Mouse (Mus musculus): ENCODE measurements around the gene Ezr.

DNA sequence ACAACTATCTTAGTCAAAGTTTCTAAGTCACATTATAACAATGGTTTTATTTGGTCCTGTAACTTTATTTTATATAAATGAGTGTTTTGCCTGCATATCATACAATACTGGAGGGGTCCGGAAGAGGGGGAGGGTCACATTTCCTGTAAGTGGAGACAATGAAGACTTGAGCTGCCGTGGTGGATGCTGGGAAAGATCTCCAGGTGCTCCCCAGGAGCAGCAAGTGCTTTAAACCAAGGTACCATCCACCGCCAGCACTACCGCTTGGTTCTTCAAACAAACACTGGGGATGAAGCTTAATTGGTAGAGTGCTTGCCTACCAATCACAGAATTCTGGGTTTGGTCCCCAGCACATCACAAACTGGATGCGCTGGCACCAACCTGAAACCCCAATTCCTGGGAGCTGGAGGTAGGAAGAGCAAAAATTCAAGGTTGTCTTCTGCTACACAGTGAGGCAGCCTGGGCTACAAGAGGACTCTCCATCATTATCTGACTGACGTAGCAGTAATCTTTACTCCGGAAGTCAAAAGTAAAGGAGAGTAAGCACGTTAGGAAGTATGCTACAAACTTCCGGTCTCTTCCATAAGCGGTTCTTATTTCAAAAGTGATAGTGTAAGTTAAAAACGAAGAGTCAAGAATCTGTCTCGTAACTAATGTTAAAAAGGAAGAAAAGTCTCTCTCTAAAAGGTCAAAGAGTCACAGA, 4.8 kb downstream of the Ezr start:
- TF ChIP-seq GATA1 (IDR thresholded peaks at IDR 0.05; ENCODE audit: borderline replicate concordance, low read length): no peak
- no peak for TF ChIP-seq FLI1 (IDR thresholded peaks at IDR 0.05; ENCODE audit: low read length)

All from megakaryocyte, embryonic 14.5 days (primary cell).